Mouse (Mus musculus) bone marrow macrophage, adult 2 months (primary cell): ENCODE data around the gene Fryl.

Experiments
- CTCF ChIP-seq: IDR thresholded peaks from 2 replicates; pipeline ENCODE4 v1.5.1; 2012; ENCODE audit warnings: low read depth, mild to moderate bottlenecking, low read length, moderate library complexity
- POLR2A ChIP-seq: IDR thresholded peaks from 2 replicates; pipeline ENCODE4 v1.6.1; 2012; ENCODE audit warnings: mild to moderate bottlenecking, low read depth, low read length, borderline replicate concordance

GRCm38 (mm10) chr5:72975996-72976395 lies 280.4 kb downstream of the Fryl start:
- TF ChIP-seq POLR2A (no peak), CTCF (no peak)
